Mouse (Mus musculus) bone marrow macrophage, adult 2 months (primary cell): ENCODE data around the gene Dok4.

ENCODE experiments used
- CTCF ChIP-seq: IDR thresholded peaks from 2 replicates; pipeline ENCODE4 v1.5.1; 2012; ENCODE audit warnings: low read depth, mild to moderate bottlenecking, low read length, moderate library complexity
- POLR2A ChIP-seq: IDR thresholded peaks from 2 replicates; pipeline ENCODE4 v1.6.1; 2012; ENCODE audit warnings: mild to moderate bottlenecking, low read depth, low read length, borderline replicate concordance

GRCm38 (mm10) chr8:94916311-94916959 is 40.3 kb upstream of the Dok4 start:
- TF ChIP-seq POLR2A, result no peak
- TF ChIP-seq CTCF, result no peak
